ENCODE assay signal across 15 mouse cellular contexts in the genomic region with DNA sequence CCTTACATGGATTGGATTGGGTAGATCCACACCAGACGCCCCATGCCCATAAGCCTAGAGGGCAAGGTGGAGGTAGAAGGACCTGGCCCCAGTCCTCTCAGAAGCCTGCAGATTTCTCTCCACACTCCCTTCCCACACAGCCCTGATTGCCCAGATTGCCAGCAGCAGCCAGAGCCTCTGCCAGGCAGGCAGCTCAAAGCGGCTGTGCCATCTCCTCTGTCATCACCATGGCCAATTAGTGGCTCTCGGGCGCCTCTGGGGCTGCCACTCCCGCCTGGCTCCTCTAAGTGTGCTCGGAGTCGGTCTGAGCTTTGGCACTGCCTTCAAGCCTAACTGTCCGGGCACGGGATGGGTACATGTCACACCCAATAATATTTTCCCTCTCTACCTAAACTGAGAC. TPM values are rescaled to one million over a fixed set of nuclear protein-coding genes. Genes with fewer than 3 reads are reported as not detected.
DNase-seq lines count a peak whose midpoint lies in the region; ATAC-seq and TF ChIP-seq lines count a peak whose summit lies in the region.
"Had no signal": no experiment of that assay in that cellular context is flagged by ENCODE, and none has a peak within 500 bp of the region (broad histone marks: within the 10 kb centered on the region; RNA-seq: fewer than 3 reads in every experiment).

No protein-coding gene starts in this region.

- no peak overlapping the region for H3K9ac ChIP-seq in heart, embryonic 11.5 days (ENCODE audit: low read depth, low read length)
- H3K9ac ChIP-seq: limb, embryonic 15.5 days; midbrain, embryonic 12.5 days; stomach, embryonic 15.5 days had no signal

- no peak for TF ChIP-seq CTCF in brain, embryonic 14.5 days (IDR thresholded peaks at IDR 0.05; ENCODE audit: borderline replicate concordance, extremely low read depth, insufficient read depth, insufficient read length)
- TF ChIP-seq CTCF in layer of hippocampus, adult 2 months (conservative IDR thresholded peaks at IDR 0.05): no peak; the same call in 1 of the 2 replicates

- H3K27ac ChIP-seq in heart, embryonic 11.5 days (ENCODE audit: low read depth, low read length): no peak overlapping the region
- no peak overlapping the region; the same call in 1 of the 2 replicates for H3K27ac ChIP-seq in layer of hippocampus, adult 2 months
- H3K27ac ChIP-seq: limb, embryonic 15.5 days; midbrain, embryonic 12.5 days; stomach, embryonic 15.5 days had no signal

- WGBS in heart, embryonic 11.5 days (ENCODE audit: insufficient replicate concordance): 81% methylated on average over 9 of the region's 9 CpGs

- 0 out of 2 replicates have a peak, but pooled peaks have one; percentile 36 for ATAC-seq in cerebellum, adult (ENCODE audit: insufficient number of reproducible peaks, low FRiP score, low TSS enrichment)
- ATAC-seq in heart, embryonic 11.5 days (replicated peaks; ENCODE audit: insufficient number of reproducible peaks, low FRiP score, low TSS enrichment): no peak
- ATAC-seq: inflammation-experienced regulatory T-cells, adult 6 months had no signal

- no peaks in the 10 kb centered on the region for H3K36me3 ChIP-seq in heart, embryonic 11.5 days (ENCODE audit: control insufficient read depth, insufficient read depth, low read length)
- H3K36me3 ChIP-seq: limb, embryonic 15.5 days; midbrain, embryonic 12.5 days; stomach, embryonic 15.5 days had no signal

- H3K4me3 ChIP-seq in heart, embryonic 11.5 days (ENCODE audit: low read depth, low read length): no peak overlapping the region
- no peak overlapping the region for H3K4me3 ChIP-seq in layer of hippocampus, adult 2 months
- H3K4me3 ChIP-seq: limb, embryonic 15.5 days; midbrain, embryonic 12.5 days; stomach, embryonic 15.5 days had no signal

- H3K4me2 ChIP-seq in heart, embryonic 11.5 days: no peak overlapping the region
- H3K4me2 ChIP-seq: limb, embryonic 15.5 days; midbrain, embryonic 12.5 days; stomach, embryonic 15.5 days had no signal

- no peaks in the 10 kb centered on the region for H3K27me3 ChIP-seq in heart, embryonic 11.5 days (ENCODE audit: control insufficient read depth, insufficient read depth, low read length)
- H3K27me3 ChIP-seq: limb, embryonic 15.5 days; midbrain, embryonic 12.5 days; stomach, embryonic 15.5 days had no signal

- no peak for TF ChIP-seq POLR2A in brain, embryonic 14.5 days (IDR thresholded peaks at IDR 0.05; ENCODE audit: borderline replicate concordance, extremely low read depth, insufficient read depth, insufficient read length, poor library complexity, severe bottlenecking)

- H3K4me1 ChIP-seq in heart, embryonic 11.5 days (ENCODE audit: control insufficient read depth, insufficient read depth, low read length): peaks cover 18% of the 10 kb centered on the region
- H3K4me1 ChIP-seq: limb, embryonic 15.5 days; midbrain, embryonic 12.5 days; stomach, embryonic 15.5 days had no signal

- no peak for DNase-seq in cerebellum, postnatal 36 days
- DNase-seq in heart, adult 8-10 months (ENCODE audit: low spot score): peak; percentile 31
- DNase-seq in brain, embryonic 14.5 days (ENCODE audit: low read depth): peak; percentile 40
- peak; percentile 23 to 38 for DNase-seq in layer of hippocampus, adult 2 months (ENCODE audit: low spot score in 2 of 2)
- no peak for DNase-seq in kidney, postnatal 14 days
- DNase-seq in ovary, postnatal 10 days (ENCODE audit: low spot score): no peak
- DNase-seq: kidney, postnatal 36 days; retina, postnatal 1 day; thymus, postnatal 4 days had no signal

- H3K9me3 ChIP-seq in heart, embryonic 11.5 days (replicated peaks; ENCODE audit: control insufficient read depth, low read length): no peaks in the 10 kb centered on the region
- H3K9me3 ChIP-seq: limb, embryonic 15.5 days; midbrain, embryonic 12.5 days; stomach, embryonic 15.5 days had no signal

RNA-seq across cellular contexts. Expression of a gene that starts 47.7 kb away (rescaled TPM):
- 1 to 10 TPM; 3.5 to 8.0 (median 4.8) TPM for total RNA-seq in heart, adult 8-10 months (2022)
- polyA plus RNA-seq in heart, embryonic 11.5 days (2014; fragmentation: Nextera tagmentation; extraction: Ambion mirVana): 9.8 and 11.2 TPM in 2 replicates
- polyA plus RNA-seq in brain, embryonic 14.5 days (2012; rRNA removed): 1.0 and 1.1 TPM in 2 replicates
- total RNA-seq in layer of hippocampus, adult 2 months (2021): under 1 TPM; 0.47 to 0.61 TPM

Comparison
In these comparisons a context has a peak if more than half of its experiments do, and no peak if none do; other contexts are left out.
1. DNase-seq: peak in heart, adult 8-10 months (single experiment), brain, embryonic 14.5 days (single experiment) and layer of hippocampus, adult 2 months (2 of 2); none in cerebellum, postnatal 36 days (0 of 2), kidney, postnatal 14 days (single experiment) and ovary, postnatal 10 days (single experiment).